Mouse (Mus musculus): ENCODE measurements at regions not wholly inside any gene's neighbourhood (a gene's known extent, or its start where the extent isn't known, plus 50 kb on each side); places are given as distances from the start of the nearest gene placed in this dataset.

DNA sequence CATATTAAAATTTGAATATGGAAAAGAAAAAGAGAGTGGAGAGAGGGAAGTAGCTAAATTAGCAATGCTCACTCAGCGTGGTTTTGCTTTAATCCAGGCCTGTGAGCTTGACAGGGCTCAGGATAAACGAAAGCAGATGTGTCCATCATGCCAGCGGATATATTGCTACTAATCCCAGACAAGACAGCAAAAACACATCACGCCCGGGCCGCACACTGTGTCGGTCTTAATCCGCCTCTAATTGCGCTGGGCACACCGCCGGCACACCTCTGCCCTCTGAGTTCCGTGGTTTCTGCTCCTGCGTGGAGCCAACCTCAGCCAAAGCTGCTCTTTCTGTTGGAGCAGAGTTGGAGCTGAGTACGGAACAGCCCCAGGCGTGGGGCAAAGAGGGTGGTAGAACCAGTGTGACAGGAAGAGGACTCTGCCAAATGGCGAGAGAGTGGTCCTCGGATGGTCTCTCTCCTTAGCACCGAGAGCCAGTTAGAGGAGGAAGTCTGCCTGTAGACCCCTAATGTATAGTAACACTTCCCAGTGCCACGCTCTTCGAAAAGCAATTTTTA, 169.2 kb downstream of the Gm4791 start:
- no peak for DNase-seq (ENCODE audit: low read depth in 3 of 3, low spot score in 3 of 3)

DNA sequence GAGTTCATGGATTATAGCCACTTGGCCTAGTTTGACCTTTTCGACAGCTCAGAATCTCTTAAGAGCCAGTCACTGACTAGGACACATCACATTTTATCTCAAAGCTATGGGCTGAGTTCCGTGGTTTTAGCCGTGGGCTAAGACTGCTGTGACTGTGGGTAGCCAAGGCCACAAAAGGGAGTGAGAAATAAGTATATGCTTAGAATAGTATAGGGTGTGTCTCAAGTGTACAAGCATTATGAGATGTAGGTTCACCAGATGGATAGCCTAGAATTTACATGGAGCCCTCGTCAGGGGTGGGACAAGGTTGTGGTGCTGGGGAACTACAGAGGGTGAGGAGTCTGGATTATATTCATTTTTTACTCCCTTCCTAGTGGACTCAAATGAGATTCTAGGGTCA, 177.5 kb downstream of the Gm4791 start:
- H3K27me3 ChIP-seq (ENCODE audit: control insufficient read depth, insufficient read depth, low read length), result no peaks in the 10 kb centered on the region
- ATAC-seq (ENCODE audit: insufficient read depth) (no peak), DNase-seq (ENCODE audit: low read depth in 3 of 3, low spot score in 3 of 3) (no peak)
- H3K9me3 ChIP-seq (ENCODE audit: control insufficient read depth, low read length), result no peaks in the 10 kb centered on the region
- 56% methylated on average over 4 of the region's 4 CpGs for WGBS (ENCODE audit: insufficient replicate concordance)
- H3K4me3 ChIP-seq (ENCODE audit: insufficient read depth in 1 of 2, low read depth in 2 of 2, low read length in 2 of 2), result no peak overlapping the region
- H3K4me2 ChIP-seq (ENCODE audit: low read depth), result no peak overlapping the region
- no peaks in the 10 kb centered on the region for H3K4me1 ChIP-seq (replicated peaks; ENCODE audit: control insufficient read depth in 2 of 2, insufficient read depth in 2 of 2, low read length in 1 of 2)
- no peak overlapping the region for H3K9ac ChIP-seq (replicated peaks)
- no peaks in the 10 kb centered on the region for H3K36me3 ChIP-seq (replicated peaks; ENCODE audit: control insufficient read depth, insufficient read depth, low read depth)
- H3K27ac ChIP-seq, result no peak overlapping the region
- no peak for TF ChIP-seq EP300 (IDR thresholded peaks at IDR 0.05; ENCODE audit: low read depth)
- TF ChIP-seq CTCF (IDR thresholded peaks at IDR 0.05; ENCODE audit: low read depth), result no peak

More for the DNA sequence above, 169.2 kb downstream of the Gm4791 start:
- H3K27ac ChIP-seq, result no peak overlapping the region
- H3K9ac ChIP-seq (replicated peaks), result no peak overlapping the region
- H3K4me1 ChIP-seq (replicated peaks; ENCODE audit: control insufficient read depth in 2 of 2, insufficient read depth in 2 of 2, low read length in 1 of 2), result no peaks in the 10 kb centered on the region
- TF ChIP-seq EP300 (IDR thresholded peaks at IDR 0.05; ENCODE audit: low read depth) (no peak), CTCF (IDR thresholded peaks at IDR 0.05; ENCODE audit: low read depth) (no peak)
- WGBS (ENCODE audit: insufficient replicate concordance), result 64% methylated on average over 20 of the region's 20 CpGs
- no peaks in the 10 kb centered on the region for H3K36me3 ChIP-seq (replicated peaks; ENCODE audit: control insufficient read depth, insufficient read depth, low read depth)
- H3K9me3 ChIP-seq (ENCODE audit: control insufficient read depth, low read length), result no peaks in the 10 kb centered on the region
- no peak overlapping the region for H3K4me2 ChIP-seq (ENCODE audit: low read depth)
- no peaks in the 10 kb centered on the region for H3K27me3 ChIP-seq (ENCODE audit: control insufficient read depth, insufficient read depth, low read length)
- no peak overlapping the region for H3K4me3 ChIP-seq (ENCODE audit: insufficient read depth in 1 of 2, low read depth in 2 of 2, low read length in 2 of 2)
- ATAC-seq (ENCODE audit: insufficient read depth), result no peak

DNA sequence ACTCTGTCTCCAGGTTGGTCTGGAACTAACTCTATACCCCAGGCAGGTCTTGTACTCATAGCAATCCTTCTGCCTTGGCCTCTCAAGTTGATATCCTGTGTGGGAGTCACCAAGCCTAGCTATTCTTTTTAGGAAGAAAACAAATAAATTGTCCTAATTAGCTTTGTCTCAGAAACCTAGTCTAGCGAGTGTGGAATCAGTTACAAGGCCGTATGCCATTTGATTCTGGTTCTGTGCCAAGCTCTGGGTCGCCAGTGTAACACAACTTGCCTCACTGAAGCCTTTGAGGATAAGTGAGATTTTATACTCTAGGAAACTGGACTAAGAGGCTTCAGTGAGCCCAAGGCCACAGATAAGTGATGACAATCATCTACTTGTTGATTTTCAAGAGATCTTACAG, 219.6 kb downstream of the Gm4791 start:
- Histone ChIP-seq H3K4me1 (replicated peaks; ENCODE audit: control insufficient read depth in 2 of 2, insufficient read depth in 2 of 2, low read length in 1 of 2) (no peaks in the 10 kb centered on the region), H3K4me2 (ENCODE audit: low read depth) (no peak overlapping the region), H3K9me3 (ENCODE audit: control insufficient read depth, low read length) (no peaks in the 10 kb centered on the region), H3K36me3 (replicated peaks; ENCODE audit: control insufficient read depth, insufficient read depth, low read depth) (no peaks in the 10 kb centered on the region), H3K4me3 (ENCODE audit: insufficient read depth in 1 of 2, low read depth in 2 of 2, low read length in 2 of 2) (no peak overlapping the region), H3K9ac (replicated peaks) (no peak overlapping the region), H3K27me3 (ENCODE audit: control insufficient read depth, insufficient read depth, low read length) (no peaks in the 10 kb centered on the region), H3K27ac (no peak overlapping the region)
- TF ChIP-seq CTCF (IDR thresholded peaks at IDR 0.05; ENCODE audit: low read depth) (no peak), EP300 (IDR thresholded peaks at IDR 0.05; ENCODE audit: low read depth) (no peak)
- no peak for DNase-seq (ENCODE audit: low read depth in 3 of 3, low spot score in 3 of 3)
- 43% methylated on average over 3 of the region's 3 CpGs for WGBS (ENCODE audit: insufficient replicate concordance)
- no peak for ATAC-seq (ENCODE audit: insufficient read depth)

- 52% methylated on average over 2 of the region's 2 CpGs for WGBS (ENCODE audit: insufficient replicate concordance)
- Histone ChIP-seq H3K9me3 (ENCODE audit: control insufficient read depth, low read length) (no peaks in the 10 kb centered on the region), H3K4me1 (replicated peaks; ENCODE audit: control insufficient read depth in 2 of 2, insufficient read depth in 2 of 2, low read length in 1 of 2) (no peaks in the 10 kb centered on the region), H3K36me3 (replicated peaks; ENCODE audit: control insufficient read depth, insufficient read depth, low read depth) (no peaks in the 10 kb centered on the region), H3K27me3 (ENCODE audit: control insufficient read depth, insufficient read depth, low read length) (no peaks in the 10 kb centered on the region), H3K27ac (no peak overlapping the region), H3K4me2 (ENCODE audit: low read depth) (no peak overlapping the region), H3K9ac (replicated peaks) (no peak overlapping the region), H3K4me3 (ENCODE audit: insufficient read depth in 1 of 2, low read depth in 2 of 2, low read length in 2 of 2) (no peak overlapping the region)
- TF ChIP-seq EP300 (IDR thresholded peaks at IDR 0.05; ENCODE audit: low read depth), result no peak
- no peak for TF ChIP-seq CTCF (IDR thresholded peaks at IDR 0.05; ENCODE audit: low read depth)
- ATAC-seq (ENCODE audit: insufficient read depth), result no peak
- DNase-seq (ENCODE audit: low read depth in 3 of 3, low spot score in 3 of 3), result no peak
These were observed 225.0 kb downstream of the Gm4791 start for GRCm38 (mm10) chr9:47223536-47223935.

DNA sequence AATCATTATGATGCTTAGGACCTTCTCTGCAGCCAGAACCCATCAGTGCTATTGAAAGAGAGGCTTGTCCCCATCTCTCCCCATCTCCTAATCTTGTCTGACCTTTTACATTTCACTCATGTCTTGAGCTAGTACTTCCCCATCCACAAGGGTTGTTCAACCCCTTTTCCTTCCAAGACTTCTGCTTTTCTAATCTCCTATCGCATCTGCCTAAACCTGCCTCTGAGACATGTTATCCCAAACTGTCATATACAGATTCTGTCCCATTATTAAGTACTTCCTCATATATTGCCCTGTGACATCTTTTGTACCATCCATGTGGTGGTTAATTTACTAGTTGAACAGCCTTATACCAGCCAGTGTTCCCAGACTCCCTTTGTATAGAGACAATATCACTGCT, 225.7 kb downstream of the Gm4791 start:
- Histone ChIP-seq H3K4me1 (replicated peaks; ENCODE audit: control insufficient read depth in 2 of 2, insufficient read depth in 2 of 2, low read length in 1 of 2) (no peaks in the 10 kb centered on the region), H3K4me2 (ENCODE audit: low read depth) (no peak overlapping the region), H3K9me3 (ENCODE audit: control insufficient read depth, low read length) (no peaks in the 10 kb centered on the region), H3K36me3 (replicated peaks; ENCODE audit: control insufficient read depth, insufficient read depth, low read depth) (no peaks in the 10 kb centered on the region), H3K9ac (replicated peaks) (no peak overlapping the region), H3K27ac (no peak overlapping the region), H3K27me3 (ENCODE audit: control insufficient read depth, insufficient read depth, low read length) (no peaks in the 10 kb centered on the region), H3K4me3 (ENCODE audit: insufficient read depth in 1 of 2, low read depth in 2 of 2, low read length in 2 of 2) (no peak overlapping the region)
- TF ChIP-seq CTCF (IDR thresholded peaks at IDR 0.05; ENCODE audit: low read depth), result no peak
- TF ChIP-seq EP300 (IDR thresholded peaks at IDR 0.05; ENCODE audit: low read depth), result no peak
- WGBS (ENCODE audit: insufficient replicate concordance), result 17% methylated on average over 1 of the region's 1 CpGs
- ATAC-seq (ENCODE audit: insufficient read depth) (no peak), DNase-seq (ENCODE audit: low read depth in 3 of 3, low spot score in 3 of 3) (no peak)
